Mouse (Mus musculus): Measurements from ENCODE around the gene Slc22a5. TPM values are rescaled to one million over a fixed set of nuclear protein-coding genes. Genes with fewer than 3 reads are reported as not detected.

Slc22a5 gene
- polyA plus RNA-seq (2012; rRNA removed): 12.3 TPM in 2 replicates

GRCm38 (mm10) chr11:53891505-53892451 lies at the start of gene Slc22a5:
Slc22a5 (minus strand) TSS chr11:53891660.

GRCm38 (mm10) chr11:53858761-53859580 lies 32.5 kb downstream of the Slc22a5 start, which contains the start of gene Gm12216:
Gm12216 (minus strand) TSS chr11:53859256.

Other genes starting within 250 kb of the Slc22a5 start
- 6.5 and 7.1 TPM in 2 replicates for gene Rad50, start 184.3 kb downstream of the Slc22a5 start, polyA plus RNA-seq (2012; rRNA removed)
- 0.05 and 0.08 TPM in 2 replicates for gene Il5, start 170.9 kb downstream of the Slc22a5 start, polyA plus RNA-seq (2012; rRNA removed)
- gene Irf1, start 121.6 kb downstream of the Slc22a5 start, polyA plus RNA-seq (2012; rRNA removed): 5.5 and 9.2 TPM in 2 replicates
- 0.06 and 0.19 TPM in 2 replicates for gene Gm17334, start 118.5 kb downstream of the Slc22a5 start, polyA plus RNA-seq (2012; rRNA removed)
- gene Gm12216, start 32.4 kb downstream of the Slc22a5 start, polyA plus RNA-seq (2012; rRNA removed): 0.11 and 0.64 TPM in 2 replicates
- 3.4 and 5.4 TPM in 2 replicates for gene Slc22a21, start 88.7 kb upstream of the Slc22a5 start, polyA plus RNA-seq (2012; rRNA removed)
- 1.4 and 2.2 TPM in 2 replicates for gene Slc22a4, start 136.4 kb upstream of the Slc22a5 start, polyA plus RNA-seq (2012; rRNA removed)
- gene Pdlim4, start 177.4 kb upstream of the Slc22a5 start, polyA plus RNA-seq (2012; rRNA removed): 32.0 and 37.8 TPM in 2 replicates
- gene P4ha2, start 208.4 kb upstream of the Slc22a5 start, polyA plus RNA-seq (2012; rRNA removed): 14.7 and 31.3 TPM in 2 replicates